Mouse (Mus musculus) kidney, postnatal 4 days (tissue): ENCODE results near the gene Prr23a1.

Experiments
- DNase-seq, 2 experiments: peaks; one replicate each; pipeline ENCODE4 v3.0.0; 2021; ENCODE audit warnings: mixed read lengths in 2 of 2

The Prr23a1 gene

DNA sequence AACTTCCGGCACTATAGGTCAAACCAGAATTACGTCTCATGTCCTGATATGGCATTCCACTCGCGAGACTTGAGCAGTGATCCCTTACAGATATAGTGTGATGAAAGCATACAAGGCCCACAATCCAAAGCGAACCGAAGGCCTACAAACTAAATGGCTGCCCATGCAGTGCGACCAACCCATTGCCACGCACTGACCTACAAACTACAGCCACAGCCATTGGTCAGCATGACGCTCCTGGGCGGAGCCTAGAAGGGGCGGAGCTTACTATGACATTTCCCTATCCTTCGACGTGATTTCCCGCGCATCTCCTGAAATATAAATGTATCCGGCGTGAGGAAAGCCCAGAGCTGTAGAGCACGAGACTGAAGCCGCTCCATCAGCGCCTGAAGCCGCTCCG is at the start of gene Prr23a1:
Gene Prr23a1, plus strand, starts transcription at position 387 of the 400 bp plus-strand sequence.
- DNase-seq, result no peak

DNA sequence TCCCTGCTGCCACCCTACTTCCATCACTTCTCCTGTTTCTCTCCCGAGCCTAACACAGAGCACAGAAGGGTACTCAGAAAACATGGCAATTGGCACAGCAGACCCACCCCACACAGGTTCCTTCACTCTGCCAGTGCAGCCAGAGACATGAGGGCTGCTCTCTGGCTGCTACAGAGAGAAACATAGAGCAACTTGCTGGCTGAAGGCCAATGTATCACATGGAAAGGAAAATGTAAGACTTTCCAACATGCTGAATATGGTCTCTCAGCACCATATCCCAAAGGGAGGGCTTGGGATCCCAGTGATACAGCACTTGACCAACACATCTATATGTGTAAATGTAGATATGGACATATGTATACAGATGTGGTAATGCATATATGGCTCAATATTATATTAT is 43.3 kb upstream of the Prr23a1 start:
- no peak for DNase-seq

GRCm38 (mm10) chr9:98803971-98804370 is 38.3 kb upstream of the Prr23a1 start:
- DNase-seq, result no peak

- peak in 1 of 2 experiments; percentile 11 for DNase-seq
Measured at GRCm38 (mm10) chr9:98805511-98805910, 36.8 kb upstream of the Prr23a1 start.

- no peak for DNase-seq
Measured at GRCm38 (mm10) chr9:98805934-98806333, 36.4 kb upstream of the Prr23a1 start.

GRCm38 (mm10) chr9:98807631-98808030 is 34.7 kb upstream of the Prr23a1 start:
- DNase-seq, result peak in 1 of 2 experiments; percentile 14

GRCm38 (mm10) chr9:98809526-98809925 is 32.8 kb upstream of the Prr23a1 start:
- DNase-seq, result peak; percentile 71 to 78

DNA sequence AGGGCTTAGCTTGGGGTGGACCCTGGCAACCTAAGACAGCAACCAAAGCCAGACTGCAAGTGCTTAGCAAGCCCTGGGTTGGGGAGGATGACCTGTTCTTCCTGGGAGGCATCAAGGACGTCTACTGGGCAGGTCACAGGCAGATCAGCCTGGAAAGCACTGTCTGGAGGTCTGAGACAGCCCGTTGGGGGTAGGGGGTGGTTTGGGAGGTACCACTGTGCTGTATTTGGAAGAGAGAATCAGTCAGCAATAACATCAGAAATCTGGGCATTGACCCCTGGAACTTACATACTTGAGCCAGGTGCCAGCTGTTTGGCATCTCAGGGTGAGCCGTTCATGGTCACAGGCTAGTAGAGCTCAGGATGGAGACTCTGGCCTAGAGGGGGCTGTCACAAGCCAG is 26.2 kb upstream of the Prr23a1 start:
- DNase-seq, result no peak

GRCm38 (mm10) chr9:98817592-98817991 is 24.7 kb upstream of the Prr23a1 start:
- no peak for DNase-seq

GRCm38 (mm10) chr9:98818971-98819370 is 23.3 kb upstream of the Prr23a1 start:
- DNase-seq, result no peak

- peak in 1 of 2 experiments; percentile 26 for DNase-seq
Measured at GRCm38 (mm10) chr9:98819481-98819880, 22.8 kb upstream of the Prr23a1 start.

DNA sequence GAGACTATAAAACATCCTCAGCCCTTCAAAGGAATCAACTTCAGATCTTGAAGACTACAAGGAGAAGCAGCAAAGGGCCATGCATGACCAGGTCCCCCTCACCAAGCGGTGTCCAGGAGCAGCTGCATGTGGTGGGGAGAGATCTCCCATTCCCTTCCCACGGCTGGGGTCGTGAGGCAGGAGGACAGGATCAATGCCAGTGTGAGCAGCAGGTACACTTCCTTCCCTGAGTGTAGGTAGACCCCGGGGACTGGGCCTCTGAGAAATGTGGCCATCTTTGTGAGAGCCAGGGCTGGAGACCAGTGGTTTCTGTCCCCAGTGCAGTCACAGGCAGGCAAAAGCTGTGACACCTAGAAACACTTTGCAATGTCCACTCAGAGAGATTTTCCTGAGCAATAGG is 21.8 kb upstream of the Prr23a1 start:
- no peak for DNase-seq

DNA sequence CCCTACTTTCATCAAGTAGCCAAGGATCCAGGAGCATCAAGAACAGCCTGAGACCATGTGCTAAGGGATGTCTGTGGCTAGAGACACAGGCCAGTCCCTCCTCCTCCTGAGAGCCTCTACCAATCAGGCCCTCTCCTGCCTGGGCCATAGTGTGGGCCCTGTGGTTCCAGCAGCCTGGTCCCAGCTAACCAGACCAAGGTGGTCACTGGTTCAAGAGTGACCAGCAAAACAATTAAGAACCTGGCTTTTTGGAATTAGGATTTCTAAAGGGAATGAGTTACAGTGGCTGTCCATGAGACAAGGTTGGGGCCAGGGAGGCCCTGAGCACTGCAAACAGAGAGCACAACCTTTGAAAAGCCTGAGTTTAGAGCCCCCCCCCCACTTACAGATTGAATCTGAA is 21.2 kb upstream of the Prr23a1 start:
- no peak for DNase-seq

GRCm38 (mm10) chr9:98823805-98824204 is 18.5 kb upstream of the Prr23a1 start:
- DNase-seq, result no peak

DNA sequence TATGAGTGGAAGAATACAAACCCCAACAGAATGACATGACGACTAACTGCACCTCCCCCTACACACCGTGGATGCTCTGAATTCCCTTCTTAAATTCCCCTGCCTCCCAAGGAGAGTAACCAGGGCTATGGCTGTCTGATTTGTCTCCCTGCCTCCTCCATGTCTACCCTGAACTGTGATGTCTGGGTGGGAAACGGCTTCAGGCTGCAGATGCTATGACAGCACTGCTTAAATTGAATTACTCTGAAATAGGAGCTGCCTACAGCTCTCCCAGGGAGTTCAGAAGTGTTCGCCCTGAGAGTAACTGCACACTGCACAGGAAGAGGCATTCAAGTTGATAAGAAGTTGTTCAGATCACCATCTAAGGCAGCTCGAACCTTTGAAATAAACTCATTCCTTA is 12.8 kb upstream of the Prr23a1 start:
- DNase-seq, result no peak

DNA sequence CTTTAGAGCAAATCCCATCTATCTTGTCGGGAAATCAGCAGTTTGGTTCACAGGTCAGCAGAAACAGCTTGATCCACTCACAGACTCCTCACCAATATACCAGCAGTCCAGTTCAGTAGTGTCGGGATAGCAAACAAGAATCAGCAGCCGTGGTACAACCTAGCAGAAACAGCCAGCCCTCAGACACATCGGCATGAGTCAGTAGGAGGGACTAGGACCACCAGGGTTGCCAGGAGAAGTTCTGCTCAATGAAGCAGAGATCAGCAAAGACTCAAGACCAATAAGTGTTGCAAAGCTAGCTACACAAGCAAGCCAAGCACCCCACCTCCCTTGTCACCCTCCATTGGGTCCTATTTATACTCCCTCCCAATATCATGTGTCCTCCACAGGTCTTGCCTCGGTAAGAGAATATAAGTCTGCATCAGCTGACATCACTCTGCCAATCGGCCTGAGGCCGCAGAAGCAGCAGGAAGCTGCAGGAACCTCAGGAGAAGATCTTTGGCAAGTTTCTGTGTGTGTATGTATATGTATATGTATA is 4.7 kb upstream of the Prr23a1 start:
- peak in 1 of 2 experiments; percentile 21 for DNase-seq

GRCm38 (mm10) chr9:98856210-98856609 is 13.9 kb downstream of the Prr23a1 start, which contains the start of gene Prr23a2:
Prr23a2 (plus strand) TSS chr9:98856494.
- no peak for DNase-seq

DNA sequence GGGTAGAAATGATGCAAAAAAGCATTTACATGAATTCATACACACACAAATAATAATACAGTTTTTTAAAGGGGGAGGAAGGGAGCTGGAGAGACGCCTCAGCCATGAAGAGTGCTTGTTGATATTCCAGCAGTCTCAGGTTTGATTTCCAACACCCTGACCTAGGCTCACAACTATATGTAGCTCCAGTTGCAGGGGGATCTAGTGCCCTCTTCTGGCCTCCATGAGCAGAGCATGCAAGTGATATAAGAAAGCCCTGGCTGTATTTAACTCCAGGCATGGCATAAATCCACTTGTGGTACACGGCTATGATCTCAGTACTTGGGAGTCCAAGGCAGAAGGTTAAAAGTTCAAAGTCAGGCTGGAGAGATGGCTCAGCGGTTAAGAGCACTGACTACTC is 21.2 kb downstream of the Prr23a1 start:
- DNase-seq, result peak in 1 of 2 experiments; percentile 17

GRCm38 (mm10) chr9:98864571-98864970 is 22.3 kb downstream of the Prr23a1 start, which contains the start of gene Prr23a3:
Prr23a3 (plus strand) TSS chr9:98864767.
- DNase-seq, result no peak
